Mouse (Mus musculus): ENCODE measurements around the gene Ppm1j. TPM values are rescaled to one million over a fixed set of nuclear protein-coding genes. Genes with fewer than 3 reads are reported as not detected.
A peak's percentile ranks its signal among the peaks of the same experiment; 100 is the strongest.

The Ppm1j gene
- polyA plus RNA-seq, 1 experiment from 2014 or later = 0.68 TPM

DNA sequence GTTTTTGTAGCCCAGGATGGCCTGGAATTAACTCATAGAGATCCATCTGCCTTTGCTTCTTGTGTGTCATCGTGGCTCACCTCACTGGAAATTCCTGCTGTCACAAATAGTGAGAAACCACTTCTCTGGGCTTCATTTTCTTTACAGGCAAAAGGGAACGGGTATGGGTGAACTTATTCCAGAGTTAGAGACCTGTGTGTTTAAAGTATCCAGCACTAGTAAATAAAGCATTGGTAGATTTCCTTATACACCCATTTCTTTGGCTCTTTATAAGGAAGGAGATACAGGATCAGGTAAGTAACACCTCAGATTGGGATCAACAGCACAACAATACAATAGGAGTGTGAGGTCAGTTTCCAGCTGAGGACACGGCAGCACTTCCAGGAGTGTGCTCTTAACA lies 7.2 kb downstream of the Ppm1j start, which contains the start of gene Rhoc:
Gene Rhoc (plus strand): TSS at position 301 of the 400 bp plus-strand sequence.
- Histone ChIP-seq H3K27me3 (peaks cover 36% of the 10 kb centered on the region), H3K4me3 (peak within 1 kb of the TSS; percentile 57), H3K36me3 (ENCODE audit: poor library complexity, severe bottlenecking) (no peaks in the 10 kb centered on the region), H3K9me3 (replicated peaks) (no peaks in the 10 kb centered on the region), H3K27ac (no peak within 1 kb of the TSS; the same call in 1 of the 2 replicates), H3K4me2 (peak within 1 kb of the TSS; percentile 94), H3K9ac (peak within 1 kb of the TSS; percentile 69), H3K4me1 (peaks cover 33% of the 10 kb centered on the region)
- WGBS = 33% methylated on average over 3 of the region's 3 CpGs
- ATAC-seq = peak; percentile 1; the same call in 1 of the 2 replicates

DNA sequence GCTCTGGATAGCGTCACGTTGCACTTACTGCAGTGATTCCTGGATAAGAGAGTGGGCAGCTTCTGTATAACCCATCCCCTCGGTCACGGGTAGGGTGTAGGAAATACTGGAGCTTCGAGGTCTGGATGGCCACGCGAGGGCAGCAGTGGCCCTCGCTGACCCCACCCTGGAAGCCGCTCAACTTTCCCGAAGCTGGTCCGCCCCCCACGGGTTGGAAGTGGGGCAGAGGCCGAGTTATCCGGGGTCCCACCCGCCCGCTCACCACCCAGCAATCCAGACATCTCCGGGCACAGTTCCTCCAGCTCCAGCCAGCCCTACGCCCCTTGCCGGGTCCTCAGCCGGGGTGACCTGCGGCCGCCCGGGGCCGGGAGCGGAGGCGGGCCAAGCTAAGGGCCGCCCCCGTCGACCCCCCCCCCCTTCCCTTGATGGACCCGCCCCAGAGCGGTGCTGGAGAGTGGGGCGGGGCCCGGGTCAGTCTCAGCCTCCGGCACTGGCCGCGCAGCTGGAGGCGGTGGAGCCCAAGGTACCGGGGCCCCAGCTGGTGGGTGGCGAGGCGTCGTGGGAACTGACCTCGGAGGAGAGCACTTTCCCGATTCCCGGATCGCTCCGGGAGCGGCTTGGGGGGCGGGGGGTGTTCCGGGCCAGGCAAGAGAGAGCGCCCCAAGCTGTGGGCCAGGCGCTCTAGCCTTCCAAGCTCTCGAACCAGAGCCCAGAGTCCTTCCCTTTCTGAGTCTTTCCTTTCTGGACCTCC lies 7.9 kb downstream of the Ppm1j start:
- ATAC-seq = peak; percentile 87
- H3K4me1 ChIP-seq = peaks cover 38% of the 10 kb centered on the region
- peak overlapping the region; percentile 57 for H3K4me3 ChIP-seq
- H3K9ac ChIP-seq = peak overlapping the region; percentile 69
- H3K4me2 ChIP-seq = peak overlapping the region; percentile 94
- no peaks in the 10 kb centered on the region for H3K9me3 ChIP-seq (replicated peaks)
- peaks cover 30% of the 10 kb centered on the region for H3K27me3 ChIP-seq
- no peak overlapping the region; the same call in 1 of the 2 replicates for H3K27ac ChIP-seq
- WGBS = under 1% methylated on average over 45 of the region's 52 CpGs
- H3K36me3 ChIP-seq (ENCODE audit: poor library complexity, severe bottlenecking) = no peaks in the 10 kb centered on the region

DNA sequence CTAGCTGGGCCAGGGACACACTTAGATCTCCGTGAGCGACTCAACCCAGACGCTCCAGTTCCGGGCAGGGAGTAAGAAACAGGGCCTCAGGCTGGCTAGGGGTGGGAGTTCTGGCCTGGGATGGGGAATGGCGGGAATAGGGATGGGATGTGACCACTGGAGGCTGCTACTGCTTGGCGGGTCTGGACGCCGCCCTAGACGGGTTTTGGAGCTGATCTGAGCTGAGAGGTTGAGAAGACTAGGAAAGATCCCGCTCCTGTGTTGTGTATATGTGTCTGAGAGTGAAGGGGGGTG lies 8.4 kb downstream of the Ppm1j start:
- peaks cover 24% of the 10 kb centered on the region for H3K27me3 ChIP-seq

DNA sequence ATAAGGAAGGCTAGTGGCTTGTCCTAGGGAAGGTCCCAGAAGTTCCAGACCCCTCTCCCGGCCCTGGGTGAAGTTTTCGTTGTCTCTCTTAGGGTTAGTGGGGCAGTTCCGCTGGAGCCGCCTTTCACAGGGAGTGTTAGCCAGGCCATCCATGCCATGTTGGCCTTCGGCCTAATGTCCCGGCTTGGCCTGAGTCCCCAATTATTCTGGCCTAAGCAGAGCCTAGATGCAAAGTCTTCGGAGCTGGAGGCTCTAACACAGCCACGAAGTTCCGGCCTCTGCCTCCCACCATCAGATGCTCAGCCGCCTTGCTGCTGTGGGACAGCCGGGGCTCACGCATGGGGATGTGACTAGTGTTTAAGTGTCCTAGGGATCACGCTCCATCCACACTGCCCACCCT lies 9.0 kb downstream of the Ppm1j start:
- 35% methylated on average over 13 of the region's 13 CpGs for WGBS
- Histone ChIP-seq H3K4me1 (peaks cover 48% of the 10 kb centered on the region), H3K27ac (no peak overlapping the region), H3K4me3 (peak overlapping the region; percentile 57), H3K27me3 (peaks cover 19% of the 10 kb centered on the region), H3K36me3 (ENCODE audit: poor library complexity, severe bottlenecking) (no peaks in the 10 kb centered on the region), H3K9ac (peak overlapping the region; percentile 69), H3K9me3 (replicated peaks) (no peaks in the 10 kb centered on the region), H3K4me2 (peak overlapping the region; percentile 94)
- ATAC-seq = no peak

More for the DNA sequence above, 8.4 kb downstream of the Ppm1j start:
- Histone ChIP-seq H3K9me3 (replicated peaks) (no peaks in the 10 kb centered on the region), H3K36me3 (ENCODE audit: poor library complexity, severe bottlenecking) (no peaks in the 10 kb centered on the region), H3K9ac (peak overlapping the region; percentile 69), H3K4me1 (peaks cover 43% of the 10 kb centered on the region), H3K4me2 (peak overlapping the region; percentile 94), H3K27ac (no peak overlapping the region), H3K4me3 (peak overlapping the region; percentile 57)
- WGBS = 3% methylated on average over 10 of the region's 10 CpGs
- ATAC-seq = peak; percentile 20; the same call in 1 of the 2 replicates

DNA sequence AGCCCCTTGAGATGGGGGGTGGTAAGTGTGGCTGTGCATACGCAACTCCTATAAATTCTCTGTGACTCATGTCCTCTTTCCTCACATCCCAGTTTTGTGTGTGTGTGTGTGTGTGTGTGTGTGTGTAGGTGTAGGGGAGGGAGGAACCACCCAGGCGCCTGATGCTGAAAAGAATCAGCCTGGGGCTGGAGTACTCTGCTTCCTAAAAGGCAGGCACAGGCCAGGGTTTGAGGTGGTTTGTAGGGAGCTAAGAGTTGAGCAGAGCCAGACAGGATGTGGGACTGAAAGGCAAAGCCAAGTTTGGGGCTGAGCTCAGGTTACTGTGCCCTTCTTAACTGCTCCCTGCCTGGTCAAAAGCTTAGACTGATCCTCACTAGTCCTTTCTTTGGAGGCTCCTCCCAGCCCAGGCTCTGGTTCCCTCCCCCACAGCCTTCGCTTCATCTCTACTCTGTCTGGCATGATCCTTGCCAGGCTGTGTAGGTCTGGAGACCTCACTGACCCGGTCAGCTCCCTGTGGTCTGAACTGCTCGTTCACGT lies 9.6 kb downstream of the Ppm1j start:
- 23% methylated on average over 6 of the region's 6 CpGs for WGBS
- Histone ChIP-seq H3K27ac (no peak overlapping the region), H3K27me3 (peaks cover 12% of the 10 kb centered on the region), H3K36me3 (ENCODE audit: poor library complexity, severe bottlenecking) (no peaks in the 10 kb centered on the region), H3K9ac (peak overlapping the region; percentile 69; the same call in 1 of the 2 replicates), H3K4me1 (peaks cover 55% of the 10 kb centered on the region), H3K4me3 (peak overlapping the region; percentile 57), H3K4me2 (peak overlapping the region; percentile 94), H3K9me3 (replicated peaks) (no peaks in the 10 kb centered on the region)
- no peak for ATAC-seq

DNA sequence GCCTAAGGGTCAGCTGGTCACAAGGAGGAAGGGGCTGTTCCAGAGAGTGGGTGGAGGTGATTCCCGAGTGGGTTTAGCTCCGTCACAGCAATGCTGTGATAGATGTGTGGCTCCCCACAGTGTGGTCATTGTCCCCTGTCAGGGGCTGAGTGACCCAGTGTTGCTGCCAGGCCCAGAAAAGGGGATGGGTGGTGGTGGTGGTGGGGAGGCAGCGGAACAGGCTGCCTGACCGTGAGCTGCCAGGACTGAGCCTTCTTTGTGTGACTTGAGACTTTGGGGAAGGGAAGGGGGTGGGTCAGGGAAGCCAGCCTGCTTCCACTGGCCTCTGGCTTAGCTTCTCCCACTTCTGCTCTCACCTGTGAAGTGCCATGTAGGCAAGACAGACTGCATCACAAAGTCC lies 10.2 kb downstream of the Ppm1j start:
- H3K9ac ChIP-seq = peak overlapping the region; percentile 69; the same call in 1 of the 2 replicates
- no peaks in the 10 kb centered on the region for H3K9me3 ChIP-seq (replicated peaks)
- peak overlapping the region; percentile 94 for H3K4me2 ChIP-seq
- no peak overlapping the region for H3K4me3 ChIP-seq
- WGBS = 26% methylated on average over 4 of the region's 4 CpGs
- H3K27ac ChIP-seq = no peak overlapping the region
- peaks cover 7% of the 10 kb centered on the region; the same call in 1 of the 2 replicates for H3K27me3 ChIP-seq
- H3K36me3 ChIP-seq (ENCODE audit: poor library complexity, severe bottlenecking) = no peaks in the 10 kb centered on the region; the same call in 1 of the 2 replicates
- ATAC-seq = no peak
- H3K4me1 ChIP-seq = peaks cover 60% of the 10 kb centered on the region

DNA sequence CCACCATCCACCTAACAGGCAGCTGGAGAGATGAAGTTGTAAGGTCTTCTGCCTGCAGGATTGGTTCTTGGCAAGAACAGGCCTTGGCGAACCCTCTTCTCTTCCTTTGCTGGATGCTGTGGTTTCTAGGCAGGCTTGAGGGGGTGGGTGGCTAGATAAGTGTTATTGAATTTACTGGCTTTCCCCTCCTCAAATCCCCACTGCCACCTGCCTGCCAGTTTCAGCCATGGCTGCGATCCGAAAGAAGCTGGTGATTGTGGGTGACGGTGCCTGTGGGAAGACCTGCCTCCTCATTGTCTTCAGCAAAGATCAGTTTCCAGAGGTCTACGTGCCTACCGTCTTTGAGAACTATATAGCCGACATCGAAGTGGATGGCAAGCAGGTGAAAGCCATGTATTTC lies 10.8 kb downstream of the Ppm1j start:
- H3K4me3 ChIP-seq = no peak overlapping the region
- no peak for ATAC-seq
- peaks cover 2% of the 10 kb centered on the region; the same call in 1 of the 2 replicates for H3K27me3 ChIP-seq
- 90% methylated on average over 8 of the region's 8 CpGs for WGBS
- no peaks in the 10 kb centered on the region for H3K9me3 ChIP-seq (replicated peaks)
- H3K27ac ChIP-seq = no peak overlapping the region
- H3K4me2 ChIP-seq = no peak overlapping the region
- H3K4me1 ChIP-seq = peaks cover 65% of the 10 kb centered on the region
- no peak overlapping the region for H3K9ac ChIP-seq
- H3K36me3 ChIP-seq (ENCODE audit: poor library complexity, severe bottlenecking) = peaks cover 4% of the 10 kb centered on the region; the same call in 1 of the 2 replicates

DNA sequence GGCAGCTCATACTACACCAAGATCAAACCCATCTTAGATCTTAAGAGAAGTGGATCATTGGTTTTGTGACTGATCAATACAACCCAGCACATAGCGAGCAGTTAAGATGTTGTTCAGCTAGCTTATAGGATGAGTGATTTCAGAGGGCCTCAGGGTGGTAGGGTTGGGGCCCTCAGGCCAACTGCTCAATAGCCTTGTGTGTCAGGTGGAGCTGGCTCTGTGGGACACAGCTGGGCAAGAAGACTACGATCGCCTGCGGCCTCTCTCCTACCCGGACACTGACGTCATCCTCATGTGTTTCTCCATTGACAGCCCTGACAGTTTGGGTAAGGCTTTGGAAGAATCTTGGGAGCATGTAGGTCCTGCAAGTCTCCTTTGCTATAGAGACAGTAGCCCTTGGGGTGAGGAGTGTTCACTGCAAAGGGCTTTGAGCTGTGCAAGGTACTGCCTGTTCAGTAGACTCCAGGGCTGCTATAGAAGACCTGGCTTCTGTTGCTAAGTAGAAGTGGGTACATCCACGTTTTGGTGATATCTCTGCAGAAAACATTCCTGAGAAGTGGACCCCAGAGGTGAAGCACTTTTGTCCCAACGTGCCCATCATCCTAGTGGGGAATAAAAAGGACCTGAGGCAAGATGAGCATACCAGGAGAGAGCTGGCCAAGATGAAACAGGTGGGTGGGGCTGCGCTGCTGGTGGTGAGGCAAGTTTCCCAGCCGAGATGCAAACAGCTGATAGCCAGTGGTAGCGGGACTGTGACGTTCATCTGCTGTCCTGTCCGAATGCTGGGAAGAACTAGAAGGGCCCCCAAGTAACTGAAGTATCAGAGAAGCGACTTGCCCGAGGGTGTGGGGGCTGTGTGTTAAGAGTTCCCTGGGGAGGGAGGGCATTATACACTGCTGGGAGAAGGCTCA lies 11.8 kb downstream of the Ppm1j start:
- no peak overlapping the region for H3K9ac ChIP-seq
- 77% methylated on average over 15 of the region's 15 CpGs for WGBS
- no peaks in the 10 kb centered on the region for H3K9me3 ChIP-seq (replicated peaks)
- peaks cover 10% of the 10 kb centered on the region; the same call in 1 of the 2 replicates for H3K36me3 ChIP-seq (ENCODE audit: poor library complexity, severe bottlenecking)
- H3K27me3 ChIP-seq = no peaks in the 10 kb centered on the region
- ATAC-seq = no peak
- no peak overlapping the region for H3K4me3 ChIP-seq
- H3K27ac ChIP-seq = no peak overlapping the region
- no peak overlapping the region for H3K4me2 ChIP-seq
- peaks cover 65% of the 10 kb centered on the region for H3K4me1 ChIP-seq

DNA sequence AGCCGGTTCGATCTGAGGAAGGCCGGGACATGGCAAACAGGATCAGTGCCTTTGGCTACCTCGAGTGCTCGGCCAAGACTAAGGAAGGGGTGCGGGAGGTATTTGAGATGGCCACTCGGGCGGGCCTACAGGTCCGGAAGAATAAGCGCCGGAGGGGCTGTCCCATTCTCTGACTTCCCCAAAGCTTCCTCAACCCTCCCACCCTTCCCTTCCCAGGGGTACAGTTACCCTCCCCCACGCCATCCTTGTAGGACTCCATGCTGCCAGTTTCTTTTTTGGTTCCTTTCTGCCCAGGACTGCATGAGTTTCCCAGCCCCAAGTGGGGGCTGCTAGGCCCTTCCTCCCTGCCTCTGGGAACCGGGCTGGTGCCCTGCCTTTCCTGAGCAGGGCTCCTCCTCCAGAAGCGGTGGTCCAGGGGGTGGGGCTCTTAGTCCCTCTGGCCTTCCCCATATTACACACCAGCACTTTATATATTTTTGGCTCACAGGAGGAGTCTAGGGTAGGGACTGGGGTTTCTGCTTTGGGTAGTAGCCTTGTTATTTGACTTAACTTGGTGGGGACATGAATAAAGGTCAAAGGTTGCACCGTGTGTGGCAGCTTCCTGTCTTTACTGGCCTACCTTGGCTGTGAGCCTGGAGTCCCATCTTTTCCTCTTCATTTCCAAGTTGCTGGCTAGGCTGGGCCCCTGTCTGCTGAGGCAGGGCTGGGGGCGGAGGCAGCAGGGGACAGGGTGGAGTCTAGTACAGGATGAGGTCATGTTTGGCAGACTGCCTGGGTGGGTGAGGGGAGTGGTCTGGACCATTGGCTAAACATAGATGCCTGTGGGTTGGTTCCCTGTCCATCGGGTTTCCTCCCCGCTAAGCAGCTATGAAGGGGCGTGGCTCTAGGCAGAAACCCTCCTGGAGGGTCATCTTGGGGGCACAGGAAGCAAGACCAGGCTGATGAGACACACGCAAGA lies 13.3 kb downstream of the Ppm1j start:
- Histone ChIP-seq H3K4me2 (no peak overlapping the region), H3K9me3 (replicated peaks) (no peaks in the 10 kb centered on the region), H3K4me1 (peaks cover 56% of the 10 kb centered on the region), H3K9ac (no peak overlapping the region), H3K27me3 (no peaks in the 10 kb centered on the region), H3K27ac (peak overlapping the region; percentile 59), H3K4me3 (no peak overlapping the region), H3K36me3 (ENCODE audit: poor library complexity, severe bottlenecking) (peaks cover 17% of the 10 kb centered on the region)
- WGBS = 53% methylated on average over 20 of the region's 20 CpGs
- peak; percentile 90 for ATAC-seq

DNA sequence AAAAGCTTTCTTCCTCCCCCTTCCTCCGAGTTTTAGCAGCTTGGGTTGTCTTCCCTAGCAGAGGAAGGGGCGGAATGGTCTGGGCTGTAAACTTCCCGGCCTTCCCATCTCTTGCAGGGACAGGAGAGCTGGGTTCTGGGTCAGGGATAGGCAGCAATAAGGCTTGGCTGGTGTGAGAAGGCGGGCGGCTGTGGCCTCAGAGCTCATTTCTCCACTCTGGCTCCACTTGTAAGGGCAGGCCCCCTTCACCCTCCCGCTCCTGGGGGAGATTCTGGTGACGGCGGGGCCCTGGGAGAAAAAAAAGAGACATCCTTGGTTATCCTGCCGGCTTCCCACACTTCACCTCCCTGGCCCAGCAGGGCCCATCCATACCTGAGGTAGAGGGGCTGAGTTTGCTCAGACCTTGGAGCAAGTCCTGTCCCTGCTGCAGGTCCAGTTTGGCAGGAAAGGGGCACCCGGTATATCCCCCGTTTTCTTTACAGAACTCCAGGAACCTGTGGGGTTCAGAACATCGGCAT lies 14.2 kb downstream of the Ppm1j start:
- H3K9me3 ChIP-seq (replicated peaks) = no peaks in the 10 kb centered on the region
- H3K27me3 ChIP-seq = no peaks in the 10 kb centered on the region
- peaks cover 48% of the 10 kb centered on the region for H3K4me1 ChIP-seq
- no peak overlapping the region for H3K4me3 ChIP-seq
- no peak for ATAC-seq
- H3K36me3 ChIP-seq (ENCODE audit: poor library complexity, severe bottlenecking) = peaks cover 24% of the 10 kb centered on the region
- peak overlapping the region; percentile 59; the same call in 1 of the 2 replicates for H3K27ac ChIP-seq
- no peak overlapping the region for H3K9ac ChIP-seq
- H3K4me2 ChIP-seq = no peak overlapping the region
- WGBS = 71% methylated on average over 12 of the region's 12 CpGs
